Mouse (Mus musculus) cerebellum, postnatal 10 days (tissue): Measurements from ENCODE around the gene Kat14.
"Not testable (repeated sequence)": the region's sequence is repeated elsewhere in the genome, so short reads cannot be mapped to it uniquely, and the experiment has no call there.

Experiments
- DNase-seq, 2 experiments: peaks; one replicate each; pipeline ENCODE4 v3.0.0; 2021; ENCODE audit warnings: mixed read lengths in 2 of 2

Kat14 gene

DNA sequence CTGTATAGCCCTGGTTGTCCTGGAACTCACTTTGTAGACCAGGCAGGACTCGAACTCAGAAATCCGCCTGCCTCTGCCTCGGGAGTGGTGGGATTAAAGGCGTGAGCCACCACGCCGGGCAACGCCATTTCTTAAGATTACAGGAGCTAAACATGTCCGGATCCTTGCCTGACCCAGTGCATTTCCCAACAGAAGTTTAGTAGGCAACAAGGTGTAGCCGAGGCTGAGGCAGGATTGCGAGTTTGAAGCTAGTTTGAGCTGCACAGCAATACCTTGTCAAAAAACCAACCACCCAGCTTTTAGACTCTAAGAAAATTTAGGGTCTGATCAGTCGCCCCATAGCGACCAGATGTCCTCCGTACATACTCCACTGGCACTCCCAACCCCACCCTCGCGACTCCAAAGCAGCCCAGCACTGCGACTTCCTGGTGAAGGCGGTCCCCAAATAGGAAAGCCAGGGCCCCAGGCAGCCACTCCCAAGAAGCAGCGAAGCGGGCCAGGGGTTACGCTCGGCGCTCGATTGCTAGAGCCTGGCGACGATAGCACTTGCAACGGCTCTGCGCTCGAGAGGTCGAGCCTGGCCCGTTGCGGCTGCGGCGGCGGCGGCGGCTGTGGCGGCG is at the start of gene Kat14, which contains the start of gene Pet117:
TSS of gene Kat14 (plus strand) at position 584 of the 620 bp plus-strand sequence.
TSS of gene Pet117 (plus strand) at position 597 of the 620 bp plus-strand sequence.
- peak; percentile 91 to 96 for DNase-seq

DNA sequence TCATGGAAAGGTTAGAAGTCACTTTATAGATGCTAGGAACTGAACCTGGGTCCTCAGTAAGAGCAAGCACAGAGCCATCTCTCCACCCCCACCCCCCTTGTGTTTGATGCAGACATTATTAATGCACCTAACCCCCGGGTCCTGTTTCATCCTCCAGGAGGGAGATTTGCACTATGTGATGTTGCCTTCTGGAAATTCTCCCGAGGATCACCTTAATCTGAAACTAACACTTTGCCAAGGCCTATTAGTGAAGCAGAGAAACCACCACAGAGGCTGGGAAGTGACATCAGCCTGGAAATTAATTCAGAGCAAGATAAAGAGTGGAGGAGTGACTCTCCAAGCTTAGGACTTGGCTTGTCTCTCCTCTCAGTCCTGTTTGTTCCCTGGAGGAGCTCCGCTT is 44.6 kb upstream of the Kat14 start:
- DNase-seq, result no peak

DNA sequence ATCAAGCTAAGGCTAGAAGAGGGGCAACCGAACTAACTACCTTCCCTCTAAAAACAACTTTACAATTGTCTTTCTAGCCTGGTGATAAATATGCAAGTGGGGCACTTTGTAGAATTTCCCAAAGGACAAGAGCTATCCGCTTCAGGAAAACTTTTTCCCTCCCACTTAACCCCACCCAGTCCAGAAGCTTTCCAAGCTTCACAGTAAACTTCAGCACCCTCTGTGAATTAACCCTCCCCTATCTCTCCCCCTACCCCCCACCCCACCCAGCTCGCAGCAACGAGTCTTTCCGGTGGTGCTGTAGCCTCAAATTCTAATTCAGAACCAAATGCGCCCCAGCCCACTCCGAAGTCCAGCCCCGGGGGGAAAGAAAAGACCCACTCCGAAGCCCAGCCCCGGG is 39.3 kb upstream of the Kat14 start:
- no peak for DNase-seq

DNA sequence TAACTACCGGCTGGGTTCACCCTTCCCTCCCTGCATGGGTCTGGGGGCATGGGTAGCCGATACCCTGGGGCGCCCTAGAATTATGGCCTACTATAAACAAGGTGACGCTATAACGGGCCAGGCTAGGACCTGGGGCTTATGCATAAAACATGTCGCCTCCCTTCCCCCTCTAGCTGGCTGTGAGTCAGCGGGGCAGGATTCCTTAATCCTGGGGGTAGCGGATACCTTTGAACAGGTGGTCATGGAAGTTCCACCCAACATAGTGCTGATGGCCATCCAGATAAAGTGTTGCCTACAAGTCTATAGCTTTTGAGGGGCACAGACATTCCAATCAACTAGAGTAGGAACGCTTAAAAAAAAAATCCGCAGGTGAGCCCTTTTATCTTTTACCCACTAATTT is 38.8 kb upstream of the Kat14 start:
- no peak for DNase-seq

DNA sequence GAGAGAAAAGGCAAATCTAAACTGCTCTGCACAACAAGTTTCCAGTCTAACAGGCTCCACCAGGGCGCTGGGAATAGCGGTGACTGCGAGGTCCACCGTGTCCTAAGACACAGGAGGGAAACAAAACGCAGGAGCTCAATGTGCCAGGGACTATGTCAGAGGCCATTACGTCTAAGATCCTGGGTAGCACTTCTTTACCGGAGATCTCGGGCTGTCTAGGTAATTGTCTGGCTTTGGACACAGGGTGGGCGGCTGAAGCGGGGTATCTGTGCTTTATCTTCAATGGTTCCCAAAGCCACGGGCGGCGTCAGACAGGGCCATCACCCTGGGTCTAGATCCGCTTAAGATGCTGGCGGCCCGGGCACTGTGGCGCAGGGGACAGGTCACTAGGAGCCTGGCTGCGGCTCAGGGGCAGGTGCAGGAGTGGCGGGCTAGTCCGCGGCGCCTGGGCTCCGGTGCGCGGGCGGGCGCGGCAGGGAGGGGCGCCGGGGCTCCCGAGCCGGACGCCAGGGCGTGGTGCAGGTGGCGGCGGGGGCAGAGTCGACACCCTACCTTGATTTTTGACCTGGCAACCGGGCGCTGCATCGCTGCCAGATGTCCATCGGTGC is 38.3 kb upstream of the Kat14 start:
- peak in 1 of 2 experiments; percentile 9 for DNase-seq

DNA sequence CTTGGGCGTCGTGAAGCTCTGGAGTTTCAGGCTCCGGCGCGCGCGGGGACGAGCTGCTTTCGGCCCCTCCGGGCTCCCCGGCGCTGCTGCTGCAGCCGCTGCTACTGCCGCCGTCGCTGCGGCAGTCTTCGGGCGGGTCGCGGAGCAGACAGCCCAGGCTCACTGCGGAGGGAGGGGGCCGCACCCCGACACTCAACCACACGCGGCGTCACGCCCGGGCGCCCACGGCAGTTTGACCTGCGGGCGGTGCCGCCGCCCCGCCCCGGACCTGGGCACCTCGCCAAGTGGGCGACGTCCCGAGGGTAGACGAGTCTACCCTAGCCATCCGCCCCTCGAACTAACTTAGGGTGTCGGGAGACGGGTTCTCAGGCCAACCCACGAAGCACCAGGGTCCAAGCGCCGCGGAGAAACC is 37.8 kb upstream of the Kat14 start:
- peak; percentile 30 to 42 for DNase-seq

DNA sequence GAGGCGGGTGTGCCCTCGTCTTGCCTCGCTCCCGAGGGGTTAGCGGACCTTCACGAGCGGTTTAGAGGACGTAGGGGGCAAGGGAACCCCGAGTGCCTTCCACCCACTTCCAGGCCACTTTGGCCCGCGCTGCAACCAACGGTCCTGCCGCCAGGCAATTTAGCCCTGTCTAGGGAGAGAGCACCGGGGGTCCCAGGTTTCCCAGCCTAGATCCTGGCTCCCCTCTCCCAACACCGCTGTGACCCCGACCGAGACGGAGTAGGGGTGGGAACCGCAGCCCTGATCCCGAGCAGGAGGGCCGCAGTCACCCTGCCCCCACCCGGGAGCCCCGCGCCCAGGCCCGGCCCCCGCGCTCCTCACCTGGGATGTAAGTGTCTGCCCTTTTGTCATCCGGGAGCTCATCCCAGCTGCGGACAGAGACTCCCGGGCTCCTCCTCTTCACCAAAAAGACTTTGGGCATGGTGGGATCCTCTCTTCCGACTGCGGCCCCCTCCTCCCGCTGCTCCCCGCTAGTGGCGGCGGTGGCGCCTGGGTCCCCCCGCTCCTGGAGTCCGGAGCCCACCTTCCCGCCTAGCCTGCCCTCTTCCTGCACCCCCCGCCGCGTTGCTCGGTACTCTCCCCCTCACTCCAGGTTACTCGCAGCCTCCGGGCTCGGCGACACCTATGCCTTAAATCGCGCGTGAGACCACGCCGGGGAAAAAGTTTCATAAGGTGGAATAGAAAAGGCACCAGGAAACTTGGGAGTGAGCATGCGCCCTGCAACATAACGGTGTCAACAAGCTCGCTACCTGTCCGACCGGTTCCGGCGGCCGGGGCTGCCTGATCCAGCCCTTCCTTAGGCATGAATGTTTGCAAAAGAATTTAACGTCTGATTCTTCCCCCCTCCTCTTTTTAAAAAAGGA is 37.1 kb upstream of the Kat14 start, which contains the start of gene Ovol2:
TSS of gene Ovol2 (minus strand) at position 746 of the 902 bp plus-strand sequence.
- DNase-seq, result peak; percentile 23 to 30

DNA sequence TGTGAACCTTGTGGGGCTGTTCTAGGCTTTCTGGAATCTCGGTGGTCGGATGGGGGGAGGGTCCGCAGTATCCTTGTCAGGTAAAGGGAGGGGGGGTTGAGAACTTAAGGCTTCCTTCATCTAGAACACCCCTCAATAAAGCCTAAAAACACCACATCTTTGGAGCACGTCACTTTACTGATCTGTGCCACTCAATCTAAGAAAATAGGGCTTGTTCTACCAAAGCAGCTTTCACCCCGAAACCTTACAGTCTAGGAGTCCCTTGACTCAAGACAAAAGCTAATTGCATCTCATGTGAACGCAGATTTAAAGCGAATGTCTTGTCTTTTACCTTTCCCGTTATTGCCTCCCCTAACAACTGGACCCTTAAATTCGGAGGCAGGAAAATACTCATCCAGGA is 36.3 kb upstream of the Kat14 start:
- DNase-seq, result no peak

DNA sequence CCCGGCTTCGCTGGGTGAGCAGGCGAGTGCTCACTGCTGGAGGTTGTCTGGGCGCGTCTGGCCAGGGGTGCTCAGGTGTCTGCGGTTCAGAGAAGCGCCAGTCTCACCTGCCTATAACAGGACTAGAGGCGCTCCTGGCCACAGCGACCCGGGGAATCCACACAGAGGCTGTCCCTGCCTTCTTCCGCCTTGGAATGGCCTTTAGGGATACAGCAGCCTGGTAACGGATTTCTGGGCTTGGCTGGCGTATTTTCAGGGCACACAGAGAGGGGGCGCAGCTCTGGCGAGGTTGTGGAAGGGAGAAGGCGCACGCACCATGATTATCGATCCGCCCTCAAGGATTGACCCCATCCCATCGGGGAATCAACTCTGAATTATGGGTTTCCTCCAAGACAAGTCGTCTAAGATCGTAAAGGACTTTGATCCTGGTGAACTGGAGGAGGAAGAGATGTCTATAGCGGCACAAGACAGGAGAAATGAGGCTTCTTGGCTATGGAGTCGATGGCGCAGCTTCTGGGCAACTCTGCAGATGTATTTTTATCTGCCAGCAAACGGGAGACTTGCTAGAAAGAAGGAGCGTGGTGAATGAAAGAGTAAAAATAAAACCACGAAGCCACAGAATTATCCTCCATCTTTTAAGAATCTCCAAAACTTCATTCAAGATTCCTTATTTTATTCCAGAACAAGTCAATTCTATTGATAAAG is 35.5 kb upstream of the Kat14 start:
- DNase-seq, result peak; percentile 30 to 39

DNA sequence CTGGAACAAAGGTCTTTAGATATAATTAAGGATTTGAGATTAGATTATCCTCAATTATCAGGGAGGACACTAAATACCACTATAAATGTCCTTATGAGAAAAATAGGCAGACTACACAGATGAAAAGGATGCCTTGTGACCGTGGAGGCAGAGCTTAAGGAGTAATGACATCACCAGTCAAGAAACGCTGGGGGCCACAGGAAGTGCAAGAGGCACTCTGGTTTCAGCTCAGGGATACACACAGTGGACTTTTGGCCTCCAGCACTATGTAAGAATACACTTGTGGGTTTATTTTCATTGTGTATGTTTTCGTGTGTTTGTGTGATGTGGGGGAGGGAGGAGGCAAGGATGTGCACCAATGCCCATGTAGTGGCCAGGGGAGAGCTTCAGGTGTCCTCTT is 31.6 kb upstream of the Kat14 start:
- no peak for DNase-seq

DNA sequence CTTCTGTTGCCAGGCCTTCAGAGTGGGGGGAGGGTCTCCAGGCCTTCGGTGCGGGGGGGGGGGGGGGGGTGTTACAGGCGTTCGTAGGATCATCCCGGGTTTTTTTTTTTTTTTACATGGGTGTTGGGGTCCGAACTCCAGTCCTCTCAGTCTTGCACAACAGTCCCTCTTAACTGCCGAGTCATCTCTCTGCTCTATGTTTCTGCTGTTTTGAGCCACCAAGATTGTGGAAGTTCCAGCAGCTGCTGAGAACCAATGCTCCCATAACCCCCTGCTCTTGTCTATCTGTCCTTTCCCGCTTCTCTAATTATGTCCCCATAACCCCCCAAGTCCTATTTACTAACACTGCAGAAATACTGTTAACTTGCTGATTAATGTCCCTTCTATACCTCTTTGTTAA is 31.1 kb upstream of the Kat14 start:
- DNase-seq, result no peak

DNA sequence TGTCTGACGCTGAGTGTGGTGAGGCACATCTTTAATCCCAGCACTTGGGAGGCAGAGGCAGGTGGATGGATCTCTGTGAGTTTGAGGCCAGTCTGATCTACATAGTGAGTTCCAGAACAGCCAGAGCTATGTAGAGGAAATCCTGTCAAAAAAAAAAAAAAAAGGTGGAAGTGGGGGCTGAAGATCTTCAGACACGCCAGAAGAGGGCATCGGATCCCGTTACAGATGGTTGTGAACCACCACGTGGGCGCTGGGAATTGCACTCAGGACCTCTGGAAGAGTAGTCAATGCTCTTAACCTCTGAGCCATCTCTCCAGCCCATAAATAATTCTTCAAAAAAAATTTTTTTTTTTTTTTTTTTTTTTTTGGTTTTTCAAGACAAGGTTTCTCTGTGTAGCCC is 30.6 kb upstream of the Kat14 start:
- not testable (repeated sequence) for DNase-seq

DNA sequence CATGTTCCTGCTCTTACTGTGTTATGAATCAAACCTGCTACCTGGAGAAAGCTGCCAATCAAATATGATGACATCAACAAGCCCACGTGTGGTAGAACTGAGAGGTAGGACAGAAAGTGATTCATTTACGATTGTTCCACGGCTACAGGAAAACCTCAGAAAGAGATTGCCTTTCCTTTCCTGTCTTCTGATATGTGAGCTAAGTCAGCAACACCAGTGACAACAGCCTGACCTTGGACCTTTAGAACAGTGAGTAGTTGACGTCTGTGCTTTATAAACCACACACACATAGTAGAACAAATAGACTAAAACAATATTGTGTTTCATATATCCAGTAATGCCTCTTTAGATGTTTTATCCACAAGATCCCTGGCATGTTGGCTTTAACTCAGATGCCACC is 25.6 kb upstream of the Kat14 start:
- no peak for DNase-seq

DNA sequence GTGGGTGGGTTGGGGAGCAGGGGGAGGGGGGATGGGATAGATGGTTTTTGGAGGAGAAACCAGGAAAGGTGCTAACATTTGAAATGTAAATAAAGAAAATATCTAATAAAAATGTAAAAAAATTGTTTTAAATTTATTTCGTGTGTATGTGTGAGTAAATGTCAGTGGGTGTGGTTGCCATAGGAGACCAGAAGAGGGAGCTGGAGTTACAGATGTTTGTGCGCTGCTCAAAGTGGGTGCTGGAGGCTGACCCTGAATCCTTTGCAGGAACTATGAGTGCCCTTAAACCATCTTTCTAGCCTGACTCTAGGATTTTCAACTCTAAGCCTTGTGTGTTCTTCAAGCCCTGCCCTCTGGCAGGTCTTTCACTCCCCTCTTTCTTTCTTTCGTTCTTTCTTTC is 20.3 kb upstream of the Kat14 start:
- no peak for DNase-seq

DNA sequence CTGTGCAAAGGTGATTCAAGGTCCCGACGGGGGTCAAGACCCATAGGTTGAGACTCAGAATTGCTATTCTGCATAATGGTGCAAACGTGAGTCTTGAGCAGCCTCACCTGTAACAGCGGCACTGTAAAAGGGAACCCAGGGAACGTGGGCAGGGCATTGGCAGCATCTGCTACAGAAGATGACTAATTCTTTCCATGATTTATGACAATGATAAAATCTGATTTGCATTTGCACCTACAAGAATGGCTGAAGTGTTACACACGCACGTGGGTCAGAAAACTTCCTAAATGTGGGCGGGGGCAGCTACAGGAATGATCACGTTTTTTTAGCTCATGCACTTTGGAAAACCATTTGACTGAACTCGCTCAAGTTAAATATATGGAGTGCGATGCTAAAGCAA is 15.9 kb upstream of the Kat14 start:
- DNase-seq, result no peak

DNA sequence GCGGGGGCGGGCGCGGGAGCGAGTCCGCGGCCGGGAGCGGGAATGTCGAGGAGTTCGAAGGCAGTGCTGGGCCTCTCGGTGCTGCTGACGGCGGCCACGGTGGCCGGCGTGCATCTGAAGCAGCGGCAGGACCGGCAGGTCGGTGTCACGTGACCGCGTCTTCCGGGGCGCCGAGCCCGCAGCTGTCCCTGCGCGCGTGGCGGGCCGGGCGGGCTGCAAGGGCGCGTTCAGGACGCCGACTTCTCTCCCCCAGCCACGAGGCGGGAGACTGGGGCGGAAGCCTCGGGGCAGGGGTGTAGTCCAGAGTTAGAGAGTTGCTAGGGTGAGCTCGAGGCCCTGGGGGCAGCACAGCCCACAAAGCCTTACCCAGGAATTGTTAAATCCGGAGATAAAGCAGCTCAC is 238 bp downstream of the Kat14 start:
- no peak for DNase-seq

DNA sequence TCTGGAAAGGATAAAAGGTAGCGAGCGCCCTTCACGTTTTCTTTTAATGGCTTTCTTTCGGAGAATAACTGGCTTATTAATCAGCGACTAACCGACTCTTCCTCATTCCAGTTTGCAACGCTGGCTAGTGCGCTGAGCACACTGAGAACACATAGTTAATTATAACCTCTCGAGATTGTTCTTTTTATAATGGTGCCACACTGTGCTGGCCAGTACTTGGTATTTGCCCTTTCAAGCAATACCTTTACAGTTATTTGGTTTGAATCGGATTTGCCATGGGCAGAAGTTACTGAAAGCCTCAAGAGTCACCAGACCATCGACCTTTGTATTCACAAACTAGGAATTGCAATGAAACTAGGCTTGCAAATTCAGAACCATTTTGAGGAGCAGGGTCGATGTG is 728 bp downstream of the Kat14 start:
- no peak for DNase-seq

DNA sequence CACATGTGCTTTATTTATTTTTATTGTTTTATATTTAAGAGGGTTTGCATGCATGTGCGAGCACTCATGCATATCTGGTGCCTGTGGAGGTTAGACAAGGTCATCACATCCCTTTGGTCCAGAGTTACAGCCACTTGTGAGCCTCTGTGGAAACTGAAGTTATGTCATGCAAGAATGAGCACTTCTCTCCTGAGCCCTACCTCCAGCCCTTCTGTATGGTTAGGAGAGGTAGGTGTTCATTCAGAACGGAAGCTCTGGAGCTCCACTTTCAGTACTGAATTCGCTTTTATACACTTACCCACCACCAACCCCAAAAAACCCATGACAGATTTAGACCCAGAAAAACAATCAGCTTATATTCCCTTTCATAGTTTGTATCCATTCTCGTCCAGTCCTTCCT is 2.8 kb downstream of the Kat14 start:
- no peak for DNase-seq

DNA sequence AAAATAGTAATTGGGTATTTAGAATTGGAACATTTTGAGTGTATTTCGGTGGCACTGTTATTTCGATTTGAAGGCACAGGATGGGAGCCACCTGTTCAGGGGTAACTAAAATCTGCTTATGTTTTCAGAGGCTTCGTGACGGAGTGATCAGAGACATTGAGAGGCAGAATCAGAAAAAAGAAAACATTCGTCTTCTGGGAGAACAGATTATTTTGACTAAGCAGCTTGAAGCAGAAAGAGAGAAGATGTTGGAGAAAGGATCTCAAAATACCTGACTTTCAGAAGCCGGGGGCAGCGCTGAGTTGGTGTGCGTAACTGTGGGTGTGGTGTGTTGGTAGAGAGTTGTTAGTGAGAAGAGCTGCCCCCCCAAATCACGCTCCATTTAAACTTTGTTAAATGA is 4.3 kb downstream of the Kat14 start:
- DNase-seq, result no peak

DNA sequence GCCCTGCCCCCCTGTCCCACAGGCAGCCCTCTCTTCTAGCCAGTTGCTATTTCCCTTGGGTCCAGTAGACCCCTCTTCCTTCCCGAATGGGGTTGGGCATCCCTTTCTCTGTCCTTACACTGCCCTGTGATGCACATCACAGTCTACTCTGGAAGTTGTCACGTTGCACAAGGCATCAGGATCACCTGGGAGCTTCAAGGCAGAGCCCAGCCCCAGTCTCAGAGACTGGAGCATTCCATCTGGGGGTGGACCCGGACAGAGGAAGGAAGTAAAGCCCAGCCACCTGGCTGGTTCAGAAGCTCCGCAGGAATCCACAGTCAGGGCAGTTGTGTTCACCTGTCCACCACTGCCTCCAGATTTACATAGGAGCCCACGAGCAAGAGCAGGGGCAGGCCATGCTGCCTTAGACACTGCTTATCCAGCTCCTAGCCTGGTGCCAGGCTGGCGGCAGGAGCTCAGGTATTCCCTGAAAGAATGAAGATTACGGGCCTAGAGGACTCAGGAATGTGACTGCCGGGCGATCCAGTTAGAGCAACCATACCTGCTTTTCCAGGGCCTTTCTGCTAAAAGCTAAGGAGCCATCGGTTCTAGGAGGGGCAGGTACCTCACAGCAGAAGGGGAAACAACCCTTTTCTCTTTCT is 6.4 kb downstream of the Kat14 start:
- DNase-seq, result no peak

DNA sequence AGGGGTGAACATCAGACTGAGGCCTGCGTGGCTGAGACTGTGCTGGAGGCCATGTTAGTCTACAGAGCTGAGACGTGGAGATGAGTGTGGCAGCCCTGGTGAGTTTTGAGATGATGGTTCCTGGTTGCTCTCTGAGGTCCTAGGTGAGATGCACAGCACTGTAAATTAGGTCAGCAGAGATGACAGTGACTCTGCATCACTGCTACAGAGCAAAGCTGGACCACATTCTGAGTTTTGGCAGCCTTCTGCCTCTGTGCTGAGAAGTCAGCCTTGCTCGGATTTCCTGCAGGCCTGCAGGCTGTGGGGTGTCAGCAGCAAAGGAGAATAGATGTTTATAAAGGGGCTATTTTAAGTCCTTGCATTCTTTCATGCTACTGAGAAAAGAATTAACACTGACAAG is 12.5 kb downstream of the Kat14 start:
- DNase-seq, result peak; percentile 55 to 63

DNA sequence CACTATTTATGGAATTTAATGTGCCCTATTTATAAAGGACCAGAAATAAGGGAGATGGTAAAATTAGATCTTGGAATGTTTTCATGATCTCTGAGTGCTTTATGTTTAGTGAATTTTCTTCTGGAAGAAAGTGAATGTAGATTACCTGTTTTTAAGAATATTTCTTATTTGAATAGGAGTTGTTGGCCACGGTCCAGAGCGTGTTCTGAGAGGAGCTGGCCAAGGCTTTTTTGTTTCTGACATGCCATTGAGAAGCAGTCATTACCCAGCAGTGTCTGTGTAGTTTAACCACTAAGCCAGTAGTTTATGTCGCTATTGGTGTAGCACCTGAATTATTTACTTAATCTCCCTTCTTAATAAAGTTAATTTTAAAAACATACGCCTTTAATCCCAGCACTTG is 13.0 kb downstream of the Kat14 start:
- peak; percentile 35 to 37 for DNase-seq
